Mouse (Mus musculus): ENCODE data around the gene Akap13. TPM values are rescaled to one million over a fixed set of nuclear protein-coding genes. Genes with fewer than 3 reads are reported as not detected.

Akap13 gene
- polyA plus RNA-seq, 1 experiment, result 13.5 TPM

GRCm38 (mm10) chr7:75633393-75633792, 178.1 kb downstream of the Akap13 start:
- Histone ChIP-seq H3K4me3 (ENCODE audit: insufficient read depth, low read length) (no peak overlapping the region), H3K27ac (ENCODE audit: insufficient read depth, low read length) (no peak overlapping the region), H3K4me1 (ENCODE audit: control insufficient read depth, insufficient read depth, low read length) (no peaks in the 10 kb centered on the region; the same call in none of the 2 replicates)
- TF ChIP-seq POLR2A (IDR thresholded peaks at IDR 0.05; ENCODE audit: extremely low read depth, insufficient read depth, low read length) (no peak), CTCF (IDR thresholded peaks at IDR 0.05; ENCODE audit: extremely low read depth, insufficient read depth, low read length) (no peak)

DNA sequence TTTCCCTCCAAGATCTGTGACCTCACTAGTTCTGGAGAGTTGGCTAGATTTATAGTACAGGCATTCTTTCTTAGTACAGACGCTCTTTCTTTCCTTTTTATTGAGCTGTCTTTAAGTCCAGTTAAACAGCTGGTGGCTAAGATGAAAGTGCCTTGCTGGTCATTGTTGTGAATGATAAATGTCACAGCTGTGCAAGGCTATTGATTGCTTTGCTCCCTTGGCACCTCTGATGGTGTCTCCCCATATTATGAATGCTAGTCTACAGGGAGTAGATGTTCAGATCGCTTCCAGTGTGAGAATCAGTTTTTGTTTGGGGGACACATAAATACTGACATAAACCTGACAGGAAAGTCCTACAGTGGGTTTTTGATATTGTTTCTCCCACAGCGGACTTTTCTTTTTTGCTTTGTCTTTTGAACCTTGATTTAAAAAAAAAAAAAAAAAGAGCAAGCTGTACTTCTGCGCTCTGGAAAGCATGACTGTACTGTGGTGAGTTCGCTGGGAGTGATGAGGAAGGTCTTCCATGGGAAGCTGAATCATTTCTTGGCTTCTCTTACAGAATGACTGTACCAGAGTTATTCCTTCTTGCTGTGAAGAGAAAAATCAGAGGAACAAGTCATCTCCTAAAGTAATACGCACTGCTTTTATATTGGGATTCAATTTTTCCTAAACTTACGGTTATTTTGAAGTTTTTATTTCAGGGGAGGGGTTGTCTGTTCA, 178.6 kb downstream of the Akap13 start:
- H3K27ac ChIP-seq (ENCODE audit: insufficient read depth, low read length), result no peak overlapping the region
- TF ChIP-seq POLR2A (IDR thresholded peaks at IDR 0.05; ENCODE audit: extremely low read depth, insufficient read depth, low read length) (no peak), CTCF (IDR thresholded peaks at IDR 0.05; ENCODE audit: extremely low read depth, insufficient read depth, low read length) (no peak)
- no peak overlapping the region for H3K4me3 ChIP-seq (ENCODE audit: insufficient read depth, low read length)
- no peaks in the 10 kb centered on the region; the same call in none of the 2 replicates for H3K4me1 ChIP-seq (ENCODE audit: control insufficient read depth, insufficient read depth, low read length)

DNA sequence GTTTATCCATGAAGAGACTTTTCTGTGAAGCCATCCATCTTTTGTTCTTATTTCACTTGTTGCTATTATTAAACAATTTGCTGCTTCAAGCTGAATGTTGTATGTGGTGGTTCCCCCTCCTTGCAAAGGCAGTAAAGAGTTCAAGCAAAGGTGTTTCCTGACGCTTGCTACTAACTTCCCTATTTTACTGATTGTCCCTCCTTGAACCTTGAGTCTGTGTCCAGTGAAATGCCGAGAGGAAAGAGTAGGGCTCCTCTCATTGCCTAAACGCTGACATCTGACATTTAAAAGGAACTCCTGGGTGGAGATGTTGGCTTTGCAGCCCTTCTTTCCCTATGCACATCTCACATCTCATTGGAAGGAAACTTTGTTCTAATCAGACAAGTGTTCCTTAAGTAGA, 183.4 kb downstream of the Akap13 start:
- no peak for TF ChIP-seq CTCF (IDR thresholded peaks at IDR 0.05; ENCODE audit: extremely low read depth, insufficient read depth, low read length)
- TF ChIP-seq POLR2A (IDR thresholded peaks at IDR 0.05; ENCODE audit: extremely low read depth, insufficient read depth, low read length), result no peak
- Histone ChIP-seq H3K4me3 (ENCODE audit: insufficient read depth, low read length) (no peak overlapping the region), H3K4me1 (ENCODE audit: control insufficient read depth, insufficient read depth, low read length) (peaks cover 5% of the 10 kb centered on the region), H3K27ac (ENCODE audit: insufficient read depth, low read length) (no peak overlapping the region)

GRCm38 (mm10) chr7:75639541-75639940, 184.2 kb downstream of the Akap13 start:
- TF ChIP-seq CTCF (IDR thresholded peaks at IDR 0.05; ENCODE audit: extremely low read depth, insufficient read depth, low read length) (peak; percentile 51), POLR2A (IDR thresholded peaks at IDR 0.05; ENCODE audit: extremely low read depth, insufficient read depth, low read length) (no peak)
- no peak overlapping the region for H3K27ac ChIP-seq (ENCODE audit: insufficient read depth, low read length)
- H3K4me3 ChIP-seq (ENCODE audit: insufficient read depth, low read length), result no peak overlapping the region
- H3K4me1 ChIP-seq (ENCODE audit: control insufficient read depth, insufficient read depth, low read length), result peaks cover 5% of the 10 kb centered on the region

DNA sequence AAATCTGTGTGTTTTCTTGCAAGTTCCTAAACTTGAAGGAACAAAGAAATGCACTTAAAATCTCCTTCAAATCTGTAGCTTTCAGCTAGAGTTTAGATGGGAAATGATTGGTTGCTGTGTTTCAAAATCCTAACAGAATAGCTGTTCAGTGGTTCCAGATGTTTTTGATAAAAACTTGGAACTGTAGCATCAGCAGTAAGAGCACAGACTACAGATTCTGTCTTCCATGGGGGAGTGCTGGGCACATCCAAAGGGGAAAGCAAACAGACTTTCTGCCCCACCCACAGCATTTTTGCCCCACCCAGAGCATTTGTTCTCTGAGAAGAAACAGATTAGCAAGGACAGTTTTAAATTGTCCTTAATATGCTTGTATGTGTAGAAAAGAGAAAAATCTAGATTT, 184.7 kb downstream of the Akap13 start:
- TF ChIP-seq CTCF (IDR thresholded peaks at IDR 0.05; ENCODE audit: extremely low read depth, insufficient read depth, low read length) (no peak), POLR2A (IDR thresholded peaks at IDR 0.05; ENCODE audit: extremely low read depth, insufficient read depth, low read length) (no peak)
- H3K4me1 ChIP-seq (ENCODE audit: control insufficient read depth, insufficient read depth, low read length), result peaks cover 5% of the 10 kb centered on the region
- no peak overlapping the region for H3K4me3 ChIP-seq (ENCODE audit: insufficient read depth, low read length)
- no peak overlapping the region for H3K27ac ChIP-seq (ENCODE audit: insufficient read depth, low read length)

GRCm38 (mm10) chr7:75640671-75641070, 185.3 kb downstream of the Akap13 start:
- H3K27ac ChIP-seq (ENCODE audit: insufficient read depth, low read length), result 0 out of 2 replicates have a peak overlapping the region, but pooled peaks have one; percentile 37
- H3K4me1 ChIP-seq (ENCODE audit: control insufficient read depth, insufficient read depth, low read length), result peaks cover 5% of the 10 kb centered on the region
- no peak overlapping the region for H3K4me3 ChIP-seq (ENCODE audit: insufficient read depth, low read length)
- TF ChIP-seq POLR2A (IDR thresholded peaks at IDR 0.05; ENCODE audit: extremely low read depth, insufficient read depth, low read length), result no peak
- no peak for TF ChIP-seq CTCF (IDR thresholded peaks at IDR 0.05; ENCODE audit: extremely low read depth, insufficient read depth, low read length)

- Histone ChIP-seq H3K27ac (ENCODE audit: insufficient read depth, low read length) (no peak overlapping the region; the same call in 1 of the 2 replicates), H3K4me1 (ENCODE audit: control insufficient read depth, insufficient read depth, low read length) (peaks cover 5% of the 10 kb centered on the region), H3K4me3 (ENCODE audit: insufficient read depth, low read length) (no peak overlapping the region)
- TF ChIP-seq CTCF (IDR thresholded peaks at IDR 0.05; ENCODE audit: extremely low read depth, insufficient read depth, low read length) (no peak), POLR2A (IDR thresholded peaks at IDR 0.05; ENCODE audit: extremely low read depth, insufficient read depth, low read length) (no peak)
These were observed 186.3 kb downstream of the Akap13 start for GRCm38 (mm10) chr7:75641415-75642177.

- Histone ChIP-seq H3K4me1 (ENCODE audit: control insufficient read depth, insufficient read depth, low read length) (peaks cover 5% of the 10 kb centered on the region), H3K27ac (ENCODE audit: insufficient read depth, low read length) (no peak overlapping the region; the same call in 1 of the 2 replicates), H3K4me3 (ENCODE audit: insufficient read depth, low read length) (peak overlapping the region; percentile 28)
- no peak for TF ChIP-seq POLR2A (IDR thresholded peaks at IDR 0.05; ENCODE audit: extremely low read depth, insufficient read depth, low read length)
- no peak for TF ChIP-seq CTCF (IDR thresholded peaks at IDR 0.05; ENCODE audit: extremely low read depth, insufficient read depth, low read length)
These were observed 186.9 kb downstream of the Akap13 start for GRCm38 (mm10) chr7:75642178-75642777.

DNA sequence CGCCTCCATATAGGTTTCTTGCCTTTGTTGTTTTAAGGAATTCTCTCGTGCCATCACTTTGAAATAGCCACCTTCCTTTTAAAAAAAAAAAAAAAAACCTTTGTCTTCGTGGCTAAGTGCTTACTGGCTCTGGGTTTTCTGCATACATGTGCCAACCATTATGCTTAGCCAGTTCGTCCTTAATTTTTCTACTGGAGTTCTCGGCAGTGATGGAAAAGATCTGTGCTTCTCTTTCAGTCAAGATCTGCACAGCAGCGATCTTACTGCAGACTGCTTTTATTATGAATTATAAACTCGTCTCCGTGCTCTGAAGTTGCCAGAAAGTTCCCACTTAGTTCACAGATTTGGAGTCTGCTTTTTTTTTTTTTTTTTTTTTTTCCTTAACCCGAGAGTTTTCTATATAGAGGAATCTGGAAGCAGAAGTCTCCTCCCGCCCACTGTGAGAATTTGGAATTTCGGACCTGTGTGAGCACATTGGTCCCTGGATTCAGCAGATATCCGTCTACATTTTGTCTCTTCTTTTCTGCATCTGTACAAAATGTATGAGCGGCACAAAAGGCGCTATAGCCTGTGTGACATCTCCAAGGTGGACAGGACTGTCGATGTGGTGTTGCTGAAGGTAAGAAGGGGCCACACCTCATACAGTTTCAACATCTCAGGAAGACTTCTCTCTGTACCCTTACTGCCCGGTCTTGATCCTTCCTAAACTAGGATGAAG, 187.7 kb downstream of the Akap13 start:
- H3K4me3 ChIP-seq (ENCODE audit: insufficient read depth, low read length), result peak overlapping the region; percentile 28; the same call in 1 of the 2 replicates

More for the DNA sequence above, 187.7 kb downstream of the Akap13 start:
- H3K4me1 ChIP-seq (ENCODE audit: control insufficient read depth, insufficient read depth, low read length), result peaks cover 5% of the 10 kb centered on the region
- no peak overlapping the region for H3K27ac ChIP-seq (ENCODE audit: insufficient read depth, low read length)
- no peak for TF ChIP-seq POLR2A (IDR thresholded peaks at IDR 0.05; ENCODE audit: extremely low read depth, insufficient read depth, low read length)
- TF ChIP-seq CTCF (IDR thresholded peaks at IDR 0.05; ENCODE audit: extremely low read depth, insufficient read depth, low read length), result no peak

Data from cortical plate, adult 2 months (tissue).